Mouse (Mus musculus) erythroblast, embryonic 14.5 days (primary cell): ENCODE data around the gene Mcat.

ENCODE experiments used
- GATA1 ChIP-seq: IDR thresholded peaks from 2 replicates; pipeline ENCODE4 v1.6.1; 2012; ENCODE audit warnings: low read length, inconsistent platforms, mixed read lengths
- TAL1 ChIP-seq: IDR thresholded peaks from 3 replicates; pipeline ENCODE4 v1.6.1; 2012; ENCODE audit warnings: low read length, inconsistent platforms, mixed read lengths

- no peak for TF ChIP-seq GATA1
- no peak for TF ChIP-seq TAL1
These were observed 1.8 kb upstream of the Mcat start for GRCm38 (mm10) chr15:83565434-83565833.
